Mouse (Mus musculus): ENCODE data around the gene Gm20683. TPM values are rescaled to one million over a fixed set of nuclear protein-coding genes. Genes with fewer than 3 reads are reported as not detected.
A peak's percentile ranks its signal among the peaks of the same experiment; 100 is the strongest.
"Not testable (repeated sequence)": the region's sequence is repeated elsewhere in the genome, so short reads cannot be mapped to it uniquely, and the experiment has no call there.

Gene Gm20683
- polyA plus RNA-seq, 1 experiment from 2014 or later, result 2.5 TPM

DNA sequence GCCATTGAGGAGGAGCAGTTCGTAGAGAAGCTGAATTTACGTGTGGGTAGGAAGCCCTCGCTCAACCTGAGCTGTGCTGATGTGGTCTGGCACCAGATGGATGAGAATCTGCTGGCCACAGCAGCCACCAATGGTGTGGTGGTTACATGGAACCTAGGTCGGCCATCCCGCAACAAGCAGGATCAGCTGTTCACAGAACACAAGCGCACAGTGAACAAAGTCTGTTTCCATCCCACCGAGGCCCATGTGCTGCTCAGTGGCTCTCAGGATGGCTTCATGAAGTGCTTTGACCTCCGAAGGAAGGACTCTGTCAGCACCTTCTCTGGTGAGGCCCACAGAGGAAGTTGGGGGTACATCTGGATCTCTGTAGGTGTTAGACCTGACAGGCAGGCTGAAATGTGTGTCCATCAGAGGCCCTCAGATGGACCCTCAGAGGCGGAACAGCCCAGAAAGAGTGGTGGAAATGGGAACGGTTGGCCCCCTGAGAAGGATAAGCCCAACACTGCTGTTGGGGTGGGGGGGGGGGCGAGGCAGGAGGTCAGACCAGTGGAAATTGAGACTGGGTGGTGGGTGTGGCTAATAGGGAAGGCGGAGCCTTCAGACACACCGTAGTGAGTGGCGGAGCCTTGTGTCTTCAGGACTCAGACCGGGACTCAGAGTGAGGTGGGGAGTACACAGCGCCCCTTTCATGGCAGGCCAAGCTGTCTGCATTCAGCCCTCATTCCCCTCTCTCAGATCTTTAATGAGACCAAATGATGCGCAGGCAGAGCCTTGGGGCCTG, 17.0 kb downstream of the Gm20683 start:
- no peaks in the 10 kb centered on the region for H3K9me3 ChIP-seq (replicated peaks)
- WGBS, result 75% methylated on average over 16 of the region's 17 CpGs
- peak overlapping the region; percentile 94 for H3K4me2 ChIP-seq (replicated peaks)
- H3K9ac ChIP-seq, result peak overlapping the region; percentile 74; the same call in 1 of the 2 replicates
- H3K4me1 ChIP-seq, result peaks cover 48% of the 10 kb centered on the region
- H3K27me3 ChIP-seq, result peaks cover 19% of the 10 kb centered on the region
- no peak overlapping the region for H3K27ac ChIP-seq (replicated peaks)
- H3K36me3 ChIP-seq, result peaks cover 21% of the 10 kb centered on the region
- no peak for ATAC-seq (ENCODE audit: insufficient number of reproducible peaks, low FRiP score, low TSS enrichment, low read depth)
- H3K4me3 ChIP-seq (replicated peaks), result peak overlapping the region; percentile 69

GRCm38 (mm10) chr17:25823452-25823851, 18.1 kb downstream of the Gm20683 start, which contains the start of gene Wdr24:
Gene Wdr24, plus strand, starts transcription at chr17:25823627.
- Histone ChIP-seq H3K9me3 (replicated peaks) (no peaks in the 10 kb centered on the region), H3K4me3 (replicated peaks) (peak within 1 kb of the TSS; percentile 69), H3K36me3 (peaks cover 20% of the 10 kb centered on the region), H3K27ac (replicated peaks) (peak within 1 kb of the TSS; percentile 44; the same call in 1 of the 2 replicates), H3K4me1 (peaks cover 45% of the 10 kb centered on the region), H3K4me2 (replicated peaks) (peak within 1 kb of the TSS; percentile 94), H3K27me3 (peaks cover 30% of the 10 kb centered on the region), H3K9ac (peak within 1 kb of the TSS; percentile 74)
- ATAC-seq (ENCODE audit: insufficient number of reproducible peaks, low FRiP score, low TSS enrichment, low read depth), result peak; percentile 59; the same call in 1 of the 2 replicates
- under 1% methylated on average over 18 of the region's 18 CpGs for WGBS

GRCm38 (mm10) chr17:25818851-25819780, 22.4 kb downstream of the Gm20683 start:
- 6% methylated on average over 46 of the region's 46 CpGs for WGBS
- no peak overlapping the region for H3K9ac ChIP-seq
- H3K4me1 ChIP-seq, result peaks cover 15% of the 10 kb centered on the region
- H3K27me3 ChIP-seq, result peaks cover 41% of the 10 kb centered on the region
- peak overlapping the region; percentile 27 for H3K4me3 ChIP-seq (replicated peaks)
- no peak overlapping the region for H3K27ac ChIP-seq (replicated peaks)
- no peaks in the 10 kb centered on the region for H3K36me3 ChIP-seq
- no peaks in the 10 kb centered on the region for H3K9me3 ChIP-seq (replicated peaks)
- peak overlapping the region; percentile 47 for H3K4me2 ChIP-seq (replicated peaks)
- ATAC-seq (ENCODE audit: insufficient number of reproducible peaks, low FRiP score, low TSS enrichment, low read depth), result no peak

DNA sequence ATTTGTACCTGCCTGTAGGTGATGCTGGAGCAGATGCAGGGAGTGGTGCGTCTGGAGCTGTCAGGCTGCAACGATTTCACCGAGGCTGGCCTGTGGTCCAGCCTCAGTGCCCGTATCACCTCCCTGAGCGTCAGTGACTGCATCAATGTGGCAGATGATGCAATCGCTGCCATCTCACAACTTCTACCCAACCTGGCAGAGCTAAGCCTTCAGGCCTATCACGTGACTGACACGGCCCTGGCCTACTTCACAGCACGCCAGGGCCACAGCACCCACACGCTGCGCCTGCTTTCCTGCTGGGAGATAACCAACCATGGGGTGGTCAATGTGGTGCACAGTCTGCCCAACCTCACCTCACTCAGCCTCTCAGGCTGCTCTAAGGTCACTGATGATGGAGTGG, 23.9 kb downstream of the Gm20683 start:
- no peaks in the 10 kb centered on the region for H3K9me3 ChIP-seq (replicated peaks)
- H3K4me2 ChIP-seq (replicated peaks), result no peak overlapping the region
- H3K9ac ChIP-seq, result no peak overlapping the region
- H3K4me1 ChIP-seq, result peaks cover 15% of the 10 kb centered on the region
- no peak overlapping the region for H3K27ac ChIP-seq (replicated peaks)
- no peak for ATAC-seq (ENCODE audit: insufficient number of reproducible peaks, low FRiP score, low TSS enrichment, low read depth)
- H3K27me3 ChIP-seq, result peaks cover 46% of the 10 kb centered on the region
- WGBS, result 77% methylated on average over 11 of the region's 11 CpGs
- no peak overlapping the region for H3K4me3 ChIP-seq (replicated peaks)
- H3K36me3 ChIP-seq, result no peaks in the 10 kb centered on the region

GRCm38 (mm10) chr17:25813471-25813870, 28.1 kb downstream of the Gm20683 start:
- no peak overlapping the region for H3K27ac ChIP-seq (replicated peaks)
- H3K36me3 ChIP-seq, result no peaks in the 10 kb centered on the region
- no peak overlapping the region for H3K4me3 ChIP-seq (replicated peaks)
- H3K9me3 ChIP-seq (replicated peaks), result no peaks in the 10 kb centered on the region
- no peak overlapping the region for H3K9ac ChIP-seq
- 2% methylated on average over 20 of the region's 20 CpGs for WGBS
- H3K27me3 ChIP-seq, result peaks cover 56% of the 10 kb centered on the region
- H3K4me2 ChIP-seq (replicated peaks), result peak overlapping the region; percentile 12; the same call in 1 of the 2 replicates
- peaks cover 22% of the 10 kb centered on the region for H3K4me1 ChIP-seq
- ATAC-seq (ENCODE audit: insufficient number of reproducible peaks, low FRiP score, low TSS enrichment, low read depth), result no peak

- Histone ChIP-seq H3K4me1 (peaks cover 24% of the 10 kb centered on the region), H3K4me3 (replicated peaks) (no peak overlapping the region), H3K9me3 (replicated peaks) (no peaks in the 10 kb centered on the region), H3K27me3 (peaks cover 52% of the 10 kb centered on the region), H3K4me2 (replicated peaks) (no peak overlapping the region), H3K36me3 (no peaks in the 10 kb centered on the region), H3K27ac (replicated peaks) (no peak overlapping the region), H3K9ac (no peak overlapping the region)
- WGBS, result 78% methylated on average over 4 of the region's 4 CpGs
- no peak for ATAC-seq (ENCODE audit: insufficient number of reproducible peaks, low FRiP score, low TSS enrichment, low read depth)
Observed at GRCm38 (mm10) chr17:25810890-25811289, 30.7 kb downstream of the Gm20683 start.

DNA sequence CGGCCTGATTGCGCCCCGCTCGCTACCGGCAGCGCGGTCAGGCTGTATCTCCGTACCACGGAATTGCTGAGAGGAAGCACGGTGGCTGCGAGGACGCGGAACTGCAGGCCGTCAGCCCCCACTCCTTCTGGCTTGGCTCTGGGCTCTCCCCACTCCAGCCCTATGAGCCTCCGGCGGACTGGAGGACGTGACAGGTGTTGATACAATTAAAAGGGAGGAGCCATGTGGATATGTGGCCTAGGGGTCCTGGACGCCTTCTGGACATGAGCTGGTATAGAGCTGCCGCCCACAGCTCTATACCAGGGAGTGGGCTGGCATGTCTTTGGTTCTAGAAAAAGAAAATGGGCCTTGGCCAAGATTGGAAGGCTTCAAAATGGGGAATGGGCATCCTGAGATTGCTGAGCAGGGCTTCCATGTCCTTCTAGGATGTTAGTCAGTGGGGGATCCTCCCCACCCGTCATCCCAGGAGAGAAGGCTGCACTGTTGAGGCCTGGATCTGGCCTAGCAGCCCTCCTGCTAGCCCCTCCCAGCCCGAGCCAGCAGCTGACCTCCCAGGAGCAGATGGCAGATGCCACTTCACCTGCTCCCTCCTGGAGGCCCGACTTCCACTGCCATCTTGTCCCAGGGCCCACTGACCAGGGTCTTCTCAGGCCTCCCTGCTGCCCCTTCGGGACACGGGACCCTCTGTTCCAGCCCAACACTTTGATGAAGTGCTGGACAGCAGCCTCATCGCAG, 31.8 kb downstream of the Gm20683 start:
- ATAC-seq (ENCODE audit: insufficient number of reproducible peaks, low FRiP score, low TSS enrichment, low read depth), result peak; percentile 12; the same call in 1 of the 2 replicates
- Histone ChIP-seq H3K9ac (peak overlapping the region; percentile 48), H3K4me3 (replicated peaks) (peak overlapping the region; percentile 71), H3K27ac (replicated peaks) (no peak overlapping the region), H3K9me3 (replicated peaks) (no peaks in the 10 kb centered on the region), H3K4me1 (peaks cover 24% of the 10 kb centered on the region), H3K27me3 (peaks cover 52% of the 10 kb centered on the region), H3K36me3 (no peaks in the 10 kb centered on the region), H3K4me2 (replicated peaks) (peak overlapping the region; percentile 97)
- 8% methylated on average over 25 of the region's 25 CpGs for WGBS

DNA sequence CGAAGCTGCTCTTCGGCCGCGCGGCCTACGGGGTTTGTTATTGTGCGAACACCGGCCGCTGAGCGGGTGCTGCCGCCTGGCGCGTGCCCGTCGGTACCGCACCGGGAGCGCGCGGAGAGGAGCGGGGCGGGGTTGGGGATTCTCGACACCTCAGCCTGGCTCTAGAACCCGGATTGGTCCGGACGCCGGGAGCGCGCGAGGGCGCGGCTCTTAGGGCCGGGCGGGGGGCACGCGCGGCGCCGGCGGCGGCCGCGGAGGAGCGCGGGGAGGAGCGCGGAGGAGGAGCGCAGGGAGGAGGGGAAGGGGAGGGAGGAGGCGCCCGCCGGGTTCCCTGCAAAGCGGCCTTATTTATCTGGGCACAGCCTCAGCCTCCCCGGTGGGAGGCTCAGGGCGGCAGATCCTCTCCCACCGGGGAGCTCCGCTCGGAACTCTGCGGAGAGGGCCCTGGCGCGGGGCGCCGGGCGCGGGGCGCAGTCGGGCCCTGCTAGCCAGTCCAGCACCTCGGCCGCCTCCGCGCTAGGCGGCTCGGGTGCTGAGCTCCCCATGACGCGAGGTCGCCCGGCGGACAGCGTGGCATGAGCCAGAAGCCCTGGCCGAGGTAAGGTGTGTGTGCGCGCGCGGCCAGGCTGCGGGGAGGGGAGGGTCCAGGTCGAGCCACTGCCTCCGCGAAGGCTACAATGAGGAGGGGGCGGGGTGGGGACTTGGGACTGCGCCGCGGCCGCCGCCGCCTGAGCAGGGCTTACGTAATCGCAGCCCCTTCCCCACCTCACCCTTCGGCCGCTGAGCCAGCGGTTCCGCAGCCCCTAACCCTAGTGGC, 32.6 kb downstream of the Gm20683 start, which contains the start of gene Fbxl16:
Gene Fbxl16, plus strand, starts transcription at position 297 of the 817 bp plus-strand sequence.
- Histone ChIP-seq H3K4me3 (replicated peaks) (peak within 1 kb of the TSS; percentile 71), H3K36me3 (no peaks in the 10 kb centered on the region), H3K4me1 (peaks cover 24% of the 10 kb centered on the region), H3K27me3 (peaks cover 52% of the 10 kb centered on the region), H3K9ac (peak within 1 kb of the TSS; percentile 48), H3K9me3 (replicated peaks) (no peaks in the 10 kb centered on the region), H3K4me2 (replicated peaks) (peak within 1 kb of the TSS; percentile 97), H3K27ac (replicated peaks) (no peak within 1 kb of the TSS)
- WGBS, result 1% methylated on average over 89 of the region's 100 CpGs
- ATAC-seq (ENCODE audit: insufficient number of reproducible peaks, low FRiP score, low TSS enrichment, low read depth), result peak; percentile 85

DNA sequence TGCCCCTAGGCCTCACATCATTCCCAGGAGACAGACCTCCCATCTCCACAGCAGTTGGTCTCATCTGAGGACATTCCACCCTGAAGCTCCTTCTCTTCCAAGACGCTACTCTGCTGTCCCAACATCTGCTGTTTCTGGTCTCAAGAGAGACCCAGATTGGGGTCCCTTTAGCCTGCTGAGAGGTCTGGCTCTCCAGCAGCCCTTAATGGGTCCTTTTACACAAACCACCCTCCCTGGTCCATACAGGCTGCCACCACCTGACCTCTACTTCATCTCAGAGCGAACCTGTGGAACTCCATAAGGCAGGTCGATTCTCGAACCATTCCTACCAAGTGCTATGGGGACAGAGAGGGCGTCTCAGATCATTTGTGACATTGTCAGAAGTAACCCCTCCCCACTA, 33.5 kb downstream of the Gm20683 start:
- no peak overlapping the region for H3K9ac ChIP-seq
- H3K4me3 ChIP-seq (replicated peaks), result peak overlapping the region; percentile 71
- H3K4me2 ChIP-seq (replicated peaks), result peak overlapping the region; percentile 97
- ATAC-seq (ENCODE audit: insufficient number of reproducible peaks, low FRiP score, low TSS enrichment, low read depth), result no peak
- H3K4me1 ChIP-seq, result peaks cover 18% of the 10 kb centered on the region
- peaks cover 51% of the 10 kb centered on the region for H3K27me3 ChIP-seq
- no peak overlapping the region for H3K27ac ChIP-seq (replicated peaks)
- H3K36me3 ChIP-seq, result no peaks in the 10 kb centered on the region
- 40% methylated on average over 5 of the region's 5 CpGs for WGBS
- no peaks in the 10 kb centered on the region for H3K9me3 ChIP-seq (replicated peaks)

DNA sequence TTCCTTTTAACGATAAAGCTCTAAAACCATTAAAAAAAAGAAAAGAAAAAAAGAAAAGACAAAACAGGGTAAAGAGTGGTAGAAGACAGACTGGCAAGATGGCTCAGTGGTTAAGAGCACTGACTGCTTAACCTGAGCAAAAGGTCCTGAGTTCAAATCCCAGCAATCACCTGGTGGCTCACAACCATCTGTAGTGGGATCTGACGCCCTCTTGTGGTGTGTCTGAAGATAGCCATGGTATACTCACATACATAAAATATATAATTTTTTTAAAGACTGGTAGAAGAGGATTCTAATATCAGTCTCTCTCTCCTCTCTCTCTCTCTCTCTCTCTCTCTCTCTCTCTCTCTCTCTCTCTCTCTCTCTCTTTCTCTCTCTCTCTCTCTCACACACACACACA, 34.1 kb downstream of the Gm20683 start:
- Histone ChIP-seq H3K27me3 (peaks cover 48% of the 10 kb centered on the region), H3K4me1 (peaks cover 17% of the 10 kb centered on the region)
- H3K4me2 ChIP-seq (replicated peaks); H3K36me3 ChIP-seq; ATAC-seq (ENCODE audit: insufficient number of reproducible peaks, low FRiP score, low TSS enrichment, low read depth); H3K27ac ChIP-seq (replicated peaks); H3K9ac ChIP-seq; H3K4me3 ChIP-seq (replicated peaks); H3K9me3 ChIP-seq (replicated peaks): not testable (repeated sequence)
- 49% methylated on average over 2 of the region's 2 CpGs for WGBS
